Mouse (Mus musculus) spleen, adult 2 months (tissue): Measurements from ENCODE around the gene Tekt1. TPM values are rescaled to one million over a fixed set of nuclear protein-coding genes. Genes with fewer than 3 reads are reported as not detected.

Experiments
- DNase-seq, 2 experiments: peaks; one replicate each; pipeline versions ENCODE4 v3.0.0 to v3.0.0-alpha.2; 2012 to 2021; ENCODE audit warnings: low spot score in 2 of 2, low read depth in 1 of 2
- H3K27ac ChIP-seq: fragments of 200-500 bp; 2 replicates; pipeline ENCODE4 v1.5.1; 2012; ENCODE audit warnings: low read length, inconsistent platforms; ENCODE audit not compliant: insufficient read depth
- H3K27me3 ChIP-seq: fragments of 200-500 bp; 2 replicates; pipeline ENCODE4 v1.6.1; 2012; ENCODE audit warnings: mild to moderate bottlenecking, moderate library complexity, low read length, inconsistent platforms; ENCODE audit not compliant: control insufficient read depth, insufficient read depth
- H3K36me3 ChIP-seq: fragments of 200-500 bp; 2 replicates; pipeline ENCODE4 v1.6.1; 2012; ENCODE audit warnings: mild to moderate bottlenecking, low read length, inconsistent platforms; ENCODE audit not compliant: control insufficient read depth, insufficient read depth
- H3K4me1 ChIP-seq: fragments of 200-500 bp; 2 replicates; pipeline ENCODE4 v1.6.1; 2011; ENCODE audit warnings: inconsistent platforms; ENCODE audit not compliant: control insufficient read depth, insufficient read depth, insufficient read length
- H3K4me3 ChIP-seq: fragments of 200-500 bp; 2 replicates; pipeline ENCODE4 v1.5.1; 2011; ENCODE audit warnings: mild to moderate bottlenecking, inconsistent platforms; ENCODE audit not compliant: insufficient read depth, insufficient read length; ENCODE audit errors: extremely low read depth
- CTCF ChIP-seq: fragments of 200-500 bp; IDR thresholded peaks from 2 replicates; pipeline ENCODE4 v1.5.1; 2011; ENCODE audit warnings: mild to moderate bottlenecking, inconsistent platforms; ENCODE audit not compliant: insufficient read depth, insufficient read length, insufficient replicate concordance; ENCODE audit errors: extremely low read depth
- POLR2A ChIP-seq: fragments of 200-500 bp; IDR thresholded peaks from 2 replicates; pipeline ENCODE4 v1.6.1; 2011; ENCODE audit warnings: low read depth, low read length, inconsistent platforms
- WGBS: fragments of 180-500 bp; shearing (Covaris S2); methylation state at CpG from one replicate; pipeline ENCODE4 v1.1.7; 2018; 5-methylcytosine and 5-hydroxymethylcytosine counted together
- polyA plus RNA-seq: library from polyadenylated mRNA; depleted of rRNA; stranded (reverse); fragments of >200 nt; gene quantifications from 2 replicates; pipeline ENCODE4 v1.2.3, GENCODE M21; 2012

Gene Tekt1
- polyA plus RNA-seq, 1 experiment: not detected

DNA sequence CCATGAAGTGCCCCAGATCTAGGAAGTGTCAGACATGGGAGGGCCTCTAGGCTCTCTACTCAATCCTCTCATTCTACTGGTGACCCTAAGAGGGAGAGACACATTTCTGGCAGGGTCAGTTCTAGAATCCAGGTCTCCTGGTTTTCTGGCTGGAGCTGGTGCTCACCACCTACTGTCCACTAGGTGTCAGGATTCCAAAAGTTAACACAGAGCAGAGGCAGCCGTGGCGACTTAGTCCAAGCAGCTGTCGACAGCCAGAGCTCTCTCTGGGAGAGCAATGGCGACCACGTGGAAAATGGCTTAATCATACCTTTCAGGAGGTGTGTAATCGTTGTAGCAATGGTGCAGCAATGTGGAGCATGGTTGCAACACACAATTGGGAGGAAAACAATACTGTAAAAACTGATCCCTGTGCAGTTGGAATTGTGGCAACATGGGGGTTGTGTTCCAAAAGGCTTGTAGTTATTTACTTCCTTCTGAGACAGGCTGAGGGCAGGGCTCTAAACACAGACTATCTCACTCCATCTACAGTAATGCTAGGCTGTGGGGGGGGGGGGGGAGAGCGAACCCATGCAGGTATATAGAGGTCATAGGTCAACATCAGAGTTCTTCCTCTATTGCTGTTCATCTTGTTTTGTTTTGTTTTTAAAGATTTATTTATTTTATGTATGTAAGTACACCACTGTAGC is 19.5 kb downstream of the Tekt1 start:
- Histone ChIP-seq H3K4me1 (no peaks in the 10 kb centered on the region), H3K27ac (no peak overlapping the region), H3K27me3 (no peaks in the 10 kb centered on the region), H3K36me3 (no peaks in the 10 kb centered on the region), H3K4me3 (no peak overlapping the region)
- 14% methylated on average over 7 of the region's 7 CpGs for WGBS
- peak in 1 of 2 experiments; percentile 27 for DNase-seq
- peak; percentile 36; the same call in 1 of the 2 replicates for TF ChIP-seq CTCF
- no peak for TF ChIP-seq POLR2A

DNA sequence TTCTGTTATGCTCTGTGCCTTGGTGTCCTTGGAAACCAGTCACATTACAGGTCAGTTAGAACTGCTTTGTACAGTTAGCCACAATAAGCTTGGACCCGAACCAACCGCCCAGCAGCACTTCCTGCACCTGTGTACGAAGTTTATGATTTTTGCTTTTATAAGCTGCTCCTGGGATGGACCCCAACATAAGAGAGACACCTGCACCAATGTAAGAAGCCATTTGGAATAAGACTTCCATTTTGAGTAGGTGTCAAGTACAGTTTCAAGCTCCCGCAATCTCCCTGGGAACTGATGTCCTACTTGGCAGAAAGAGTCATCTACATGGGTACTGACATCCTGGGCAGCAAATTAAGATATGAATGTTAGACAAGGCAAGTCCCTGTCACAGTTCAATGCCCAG is 22.5 kb downstream of the Tekt1 start:
- Histone ChIP-seq H3K36me3 (no peaks in the 10 kb centered on the region), H3K27ac (no peak overlapping the region), H3K4me3 (no peak overlapping the region), H3K4me1 (no peaks in the 10 kb centered on the region), H3K27me3 (no peaks in the 10 kb centered on the region)
- no peak for DNase-seq
- no peak for TF ChIP-seq POLR2A
- no peak for TF ChIP-seq CTCF
- WGBS: 48% methylated on average over 4 of the region's 4 CpGs

DNA sequence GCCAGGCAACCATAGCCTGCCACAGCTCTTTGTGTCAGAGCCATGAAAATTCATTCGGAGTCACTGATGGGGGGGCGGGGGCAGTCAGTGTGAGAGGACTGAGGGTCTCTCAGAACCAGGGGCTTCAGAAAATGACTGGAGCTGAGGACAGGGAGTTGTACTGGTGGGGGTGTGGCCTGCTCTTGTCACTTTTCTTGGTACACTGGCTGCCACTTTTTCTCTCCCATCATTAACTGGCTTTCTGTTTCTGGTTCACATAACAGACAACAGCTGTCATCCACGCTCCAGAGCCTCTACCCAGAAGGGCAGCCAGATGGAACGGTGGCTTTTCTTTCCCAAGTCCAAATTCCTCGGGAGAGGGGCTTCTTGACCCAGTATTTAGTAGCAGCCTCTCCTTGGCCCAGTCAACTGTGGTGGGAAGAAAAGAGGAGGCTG is 23.8 kb downstream of the Tekt1 start:
- Histone ChIP-seq H3K27me3 (no peaks in the 10 kb centered on the region), H3K27ac (no peak overlapping the region), H3K36me3 (no peaks in the 10 kb centered on the region), H3K4me3 (no peak overlapping the region), H3K4me1 (no peaks in the 10 kb centered on the region)
- WGBS: 57% methylated on average over 5 of the region's 5 CpGs
- TF ChIP-seq POLR2A: no peak
- TF ChIP-seq CTCF: no peak
- no peak for DNase-seq

DNA sequence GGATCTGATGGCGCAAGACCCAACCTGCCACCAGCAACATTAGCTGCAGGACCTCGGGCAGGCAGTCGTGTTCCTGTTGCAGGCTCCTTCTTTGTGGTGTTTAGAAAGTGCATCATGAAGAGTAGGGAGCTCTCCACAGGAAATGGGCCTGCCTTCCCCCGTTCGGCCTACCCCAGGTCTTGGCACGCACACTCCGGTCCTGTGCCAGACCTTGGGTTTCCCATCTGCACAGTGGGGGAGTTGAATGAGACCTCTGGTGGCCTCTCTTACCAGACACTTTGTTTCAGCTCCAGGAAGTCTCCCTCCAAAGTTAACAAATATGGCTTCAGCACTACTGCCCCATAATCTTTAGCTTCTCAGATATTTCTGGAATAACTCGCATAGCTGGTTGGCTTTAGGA is 25.5 kb downstream of the Tekt1 start:
- DNase-seq: no peak
- H3K4me1 ChIP-seq: no peaks in the 10 kb centered on the region
- 72% methylated on average over 8 of the region's 8 CpGs for WGBS
- H3K36me3 ChIP-seq: no peaks in the 10 kb centered on the region
- H3K27me3 ChIP-seq: no peaks in the 10 kb centered on the region
- no peak overlapping the region for H3K4me3 ChIP-seq
- H3K27ac ChIP-seq: no peak overlapping the region
- no peak for TF ChIP-seq POLR2A
- TF ChIP-seq CTCF: no peak

DNA sequence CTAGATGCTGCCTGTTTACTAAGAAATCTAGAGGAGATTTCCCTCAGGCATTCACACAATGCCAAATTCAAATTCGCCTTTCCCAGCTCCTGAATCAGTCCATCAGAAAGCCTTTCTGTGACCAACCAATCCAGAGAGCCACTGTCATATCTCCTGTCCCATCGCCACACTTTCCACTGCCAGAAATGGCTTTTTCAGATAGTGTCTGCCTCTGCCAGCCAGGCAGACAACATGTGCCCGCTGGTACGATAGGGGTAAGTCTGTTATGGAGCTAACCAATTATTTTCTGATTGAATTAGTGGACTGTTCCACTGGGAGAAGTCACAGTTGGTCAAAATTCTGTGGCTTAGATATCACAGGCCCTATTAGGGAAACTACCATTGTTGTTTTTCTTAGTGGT is 27.6 kb downstream of the Tekt1 start:
- DNase-seq: no peak
- no peak for TF ChIP-seq CTCF
- no peak for TF ChIP-seq POLR2A
- H3K4me3 ChIP-seq: no peak overlapping the region
- no peaks in the 10 kb centered on the region for H3K4me1 ChIP-seq
- no peak overlapping the region for H3K27ac ChIP-seq
- H3K36me3 ChIP-seq: no peaks in the 10 kb centered on the region
- no peaks in the 10 kb centered on the region for H3K27me3 ChIP-seq
- WGBS: 83% methylated on average over 4 of the region's 4 CpGs

DNA sequence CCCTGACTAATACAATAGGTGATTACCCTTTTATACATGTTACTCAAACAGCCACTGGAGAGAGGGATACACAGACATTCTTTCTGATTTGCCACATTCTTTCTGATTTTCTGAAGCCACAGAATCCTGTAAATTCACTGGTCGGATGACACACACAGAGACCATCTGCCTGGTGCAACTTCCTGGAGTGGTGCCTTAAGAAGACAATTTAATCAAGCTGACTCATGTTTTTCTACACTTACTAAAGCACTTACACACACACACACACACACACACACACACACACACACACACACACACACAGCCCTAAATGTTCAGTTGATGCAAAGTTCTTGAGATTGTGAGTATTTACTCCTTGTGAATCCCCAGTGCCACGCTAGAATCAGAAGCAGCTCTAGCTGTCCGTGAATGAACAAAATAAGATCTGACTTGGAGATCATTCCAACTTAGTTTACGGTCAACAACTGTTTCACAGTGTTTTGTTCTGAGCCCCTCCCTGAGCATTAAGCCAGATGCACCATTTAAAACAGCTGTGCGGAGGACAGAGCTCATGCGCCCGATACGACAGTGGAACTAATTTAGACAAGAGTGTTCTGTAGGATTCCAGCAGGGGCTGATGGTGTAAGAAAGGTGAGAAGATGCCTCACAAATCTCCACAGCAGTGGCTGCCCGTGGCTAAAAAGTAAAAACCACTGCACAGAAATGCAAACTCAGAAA is 29.1 kb downstream of the Tekt1 start:
- TF ChIP-seq POLR2A: no peak
- no peak for TF ChIP-seq CTCF
- Histone ChIP-seq H3K27ac (no peak overlapping the region), H3K4me3 (no peak overlapping the region), H3K36me3 (no peaks in the 10 kb centered on the region), H3K4me1 (no peaks in the 10 kb centered on the region), H3K27me3 (no peaks in the 10 kb centered on the region)
- WGBS: 86% methylated on average over 9 of the region's 9 CpGs
- no peak for DNase-seq

DNA sequence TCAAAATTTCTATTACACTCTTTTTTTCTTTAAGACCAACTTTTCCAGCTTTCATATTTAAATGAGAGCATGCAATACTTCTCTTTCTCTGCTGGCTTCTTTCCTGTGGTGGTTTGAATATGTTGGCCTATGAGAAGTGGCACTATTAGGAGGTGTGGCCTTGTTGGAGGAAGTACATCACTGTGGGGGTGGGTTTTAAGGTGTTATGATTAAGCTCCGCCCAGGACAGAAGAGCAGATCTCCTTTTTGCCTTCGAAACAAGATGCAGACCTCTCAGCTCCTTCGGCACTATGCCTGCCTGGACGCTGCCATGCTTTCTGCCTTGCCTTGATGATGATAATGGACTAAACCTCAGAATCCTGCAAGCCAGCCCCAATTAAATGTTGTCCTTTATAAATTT is 36.5 kb downstream of the Tekt1 start:
- no peaks in the 10 kb centered on the region for H3K4me1 ChIP-seq
- H3K36me3 ChIP-seq: no peaks in the 10 kb centered on the region
- no peak overlapping the region for H3K4me3 ChIP-seq
- H3K27ac ChIP-seq: no peak overlapping the region
- no peaks in the 10 kb centered on the region for H3K27me3 ChIP-seq
- no peak for DNase-seq
- TF ChIP-seq POLR2A (no peak), CTCF (no peak)
- WGBS: 73% methylated on average over 4 of the region's 4 CpGs
